Mouse (Mus musculus): Measurements from ENCODE around the gene Gm17651. TPM values are rescaled to one million over a fixed set of nuclear protein-coding genes. Genes with fewer than 3 reads are reported as not detected.
A peak's percentile ranks its signal among the peaks of the same experiment; 100 is the strongest.

Gene Gm17651
- total RNA-seq, 2 experiments from 2014 or later, result not detected

DNA sequence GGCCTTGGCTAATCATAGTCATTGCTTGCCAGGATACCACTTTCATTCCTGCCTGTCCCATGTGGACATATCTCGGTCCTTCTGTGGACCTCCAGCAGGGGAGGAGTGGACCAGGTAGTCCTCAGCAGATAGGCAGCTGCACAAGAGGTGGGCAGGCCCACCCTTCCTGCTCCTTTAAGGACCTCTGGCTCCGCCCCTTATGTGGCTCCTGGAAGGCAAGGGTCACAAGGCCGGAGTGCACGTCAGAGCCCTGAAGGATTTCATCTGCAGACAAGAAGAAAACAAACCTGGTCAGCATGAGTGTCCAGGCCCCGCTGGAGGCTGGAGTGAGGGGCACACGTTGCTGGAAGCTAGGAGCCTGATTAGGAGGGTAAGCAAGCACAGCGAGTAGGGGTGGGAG lies 16.1 kb upstream of the Gm17651 start:
- H3K27ac ChIP-seq, result peak overlapping the region; percentile 46; the same call in 1 of the 2 replicates
- no peak for TF ChIP-seq CTCF (conservative IDR thresholded peaks at IDR 0.05)
- no peak for DNase-seq (ENCODE audit: low spot score in 2 of 2)
- no peak overlapping the region for H3K4me3 ChIP-seq

DNA sequence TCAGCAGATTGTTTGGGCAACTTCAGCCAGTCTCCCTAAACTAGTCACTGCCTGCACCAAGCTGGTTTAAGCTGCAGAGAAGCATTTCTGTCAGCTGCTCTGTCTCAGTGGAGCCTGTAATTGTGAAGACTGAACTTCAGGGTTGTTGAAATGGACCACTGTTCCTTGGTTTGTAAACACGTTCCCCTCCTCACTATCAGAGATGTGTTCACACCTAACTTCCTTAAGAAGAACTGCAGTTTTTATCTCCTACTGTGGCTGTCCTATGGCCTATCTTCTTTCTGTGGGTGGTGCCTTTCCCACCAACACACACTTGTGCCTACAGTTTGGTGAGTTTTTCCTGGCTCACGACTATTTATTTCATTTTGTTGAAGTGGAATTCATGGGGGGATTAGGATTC lies 14.8 kb upstream of the Gm17651 start:
- no peak for DNase-seq (ENCODE audit: low spot score in 2 of 2)
- Histone ChIP-seq H3K4me3 (no peak overlapping the region), H3K27ac (no peak overlapping the region)
- TF ChIP-seq CTCF (conservative IDR thresholded peaks at IDR 0.05), result no peak

DNA sequence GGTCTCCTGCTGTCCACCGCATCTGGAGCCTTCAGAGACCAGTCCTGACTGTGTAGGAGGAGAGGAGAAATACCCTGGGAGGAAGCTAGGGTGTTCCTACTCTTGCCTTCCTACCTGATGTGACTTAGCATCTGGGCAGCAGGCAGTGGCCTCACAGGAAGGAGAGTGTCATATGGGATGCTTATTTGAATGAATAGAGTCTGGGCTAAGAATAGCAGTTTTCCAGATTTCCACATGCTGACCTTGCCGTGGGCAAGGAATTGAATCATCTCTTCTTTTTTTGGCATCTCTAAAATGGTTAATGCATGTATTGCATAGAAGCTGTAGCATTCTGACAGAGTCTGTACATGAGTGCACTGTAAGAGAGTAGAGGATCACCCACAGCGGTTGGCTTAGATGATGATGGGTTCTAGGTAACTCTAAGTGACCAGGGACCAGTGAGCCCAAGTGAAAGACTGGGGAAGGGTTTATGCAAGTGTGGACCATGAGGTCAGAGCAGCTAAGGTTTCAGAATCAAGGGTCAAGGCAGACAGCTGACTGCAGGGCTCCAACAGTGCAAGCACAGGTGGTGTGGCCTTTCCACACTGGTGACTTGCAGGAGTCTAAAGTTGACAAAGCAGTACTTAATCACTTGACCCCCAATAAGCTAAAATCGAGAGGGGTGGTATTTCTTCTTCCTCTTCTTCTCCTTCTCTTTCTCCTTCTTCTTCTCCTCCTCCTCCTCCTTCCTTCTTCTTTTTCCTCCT lies 12.1 kb upstream of the Gm17651 start:
- no peak for DNase-seq (ENCODE audit: low spot score in 2 of 2)
- Histone ChIP-seq H3K4me3 (no peak overlapping the region), H3K27ac (no peak overlapping the region)
- no peak for TF ChIP-seq CTCF (conservative IDR thresholded peaks at IDR 0.05)

DNA sequence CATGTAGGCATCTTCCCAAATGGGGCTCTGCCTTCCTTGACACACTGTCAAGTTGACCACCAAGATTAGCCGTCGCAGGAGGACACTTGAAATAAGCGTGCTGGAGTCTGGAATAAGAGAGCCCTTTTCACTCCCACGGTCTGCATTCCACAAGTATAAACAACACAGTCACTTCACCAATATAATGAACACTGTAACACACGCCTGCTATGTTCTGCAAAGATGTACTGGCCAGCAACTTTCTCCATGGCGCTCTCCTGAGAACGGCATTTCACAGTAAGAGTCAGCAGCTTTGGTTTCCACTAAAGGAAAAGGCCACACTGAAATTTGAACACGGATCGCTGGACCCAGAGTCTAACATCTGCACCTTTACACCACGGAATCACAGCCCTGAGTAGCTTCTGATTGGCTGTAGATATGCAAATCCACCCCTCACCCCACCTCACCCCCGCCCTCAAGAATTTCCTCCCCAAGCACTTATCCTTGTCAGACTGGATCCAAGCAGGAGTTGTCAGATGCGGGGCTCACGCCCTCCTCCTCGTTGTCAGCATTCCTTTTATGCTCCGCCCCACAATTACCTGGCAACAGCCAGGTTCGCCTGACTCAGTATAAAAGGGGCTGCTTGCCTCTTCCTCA lies 9.2 kb upstream of the Gm17651 start:
- TF ChIP-seq CTCF (conservative IDR thresholded peaks at IDR 0.05), result no peak
- H3K27ac ChIP-seq, result no peak overlapping the region
- no peak for DNase-seq (ENCODE audit: low spot score in 2 of 2)
- no peak overlapping the region for H3K4me3 ChIP-seq

DNA sequence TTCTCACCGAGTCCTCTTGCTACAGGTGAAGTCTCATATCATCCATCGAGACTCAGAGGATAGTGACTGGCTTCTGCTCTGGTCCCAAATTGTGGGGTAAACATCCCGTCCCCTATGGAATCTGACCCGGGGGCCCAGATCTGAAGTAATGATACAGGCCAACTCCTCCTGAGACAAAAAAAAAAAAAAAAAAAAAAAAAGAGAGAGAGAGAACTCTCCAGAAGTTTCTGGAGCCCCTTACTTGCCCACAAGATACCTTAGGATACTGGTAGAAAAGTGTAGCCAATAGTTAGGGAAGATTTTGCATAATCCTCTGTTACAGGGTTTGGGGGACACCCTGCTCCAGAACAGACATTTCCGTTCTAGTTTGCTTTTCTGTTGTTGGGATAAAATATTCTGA lies 8.1 kb upstream of the Gm17651 start:
- TF ChIP-seq CTCF (conservative IDR thresholded peaks at IDR 0.05), result no peak
- H3K27ac ChIP-seq, result no peak overlapping the region
- no peak for DNase-seq (ENCODE audit: low spot score in 2 of 2)
- H3K4me3 ChIP-seq, result no peak overlapping the region

DNA sequence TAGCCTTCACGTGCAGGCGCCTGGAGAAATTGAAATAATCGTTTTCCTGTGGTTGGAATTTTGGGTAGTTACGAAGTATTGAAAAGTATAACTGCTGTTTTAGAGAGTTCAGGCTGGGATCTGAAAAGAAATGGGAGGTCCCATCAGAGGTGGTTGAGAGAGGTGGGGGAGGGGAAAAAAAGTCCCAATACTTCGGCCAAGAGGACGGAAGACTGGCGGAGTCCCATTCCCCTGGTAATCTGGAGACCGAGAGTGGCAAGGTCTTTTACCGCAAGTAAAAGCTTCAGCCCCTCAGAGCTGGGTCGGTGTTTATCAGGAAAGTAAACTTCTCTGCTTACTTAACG lies 7.6 kb upstream of the Gm17651 start:
- H3K27ac ChIP-seq, result no peak overlapping the region

DNA sequence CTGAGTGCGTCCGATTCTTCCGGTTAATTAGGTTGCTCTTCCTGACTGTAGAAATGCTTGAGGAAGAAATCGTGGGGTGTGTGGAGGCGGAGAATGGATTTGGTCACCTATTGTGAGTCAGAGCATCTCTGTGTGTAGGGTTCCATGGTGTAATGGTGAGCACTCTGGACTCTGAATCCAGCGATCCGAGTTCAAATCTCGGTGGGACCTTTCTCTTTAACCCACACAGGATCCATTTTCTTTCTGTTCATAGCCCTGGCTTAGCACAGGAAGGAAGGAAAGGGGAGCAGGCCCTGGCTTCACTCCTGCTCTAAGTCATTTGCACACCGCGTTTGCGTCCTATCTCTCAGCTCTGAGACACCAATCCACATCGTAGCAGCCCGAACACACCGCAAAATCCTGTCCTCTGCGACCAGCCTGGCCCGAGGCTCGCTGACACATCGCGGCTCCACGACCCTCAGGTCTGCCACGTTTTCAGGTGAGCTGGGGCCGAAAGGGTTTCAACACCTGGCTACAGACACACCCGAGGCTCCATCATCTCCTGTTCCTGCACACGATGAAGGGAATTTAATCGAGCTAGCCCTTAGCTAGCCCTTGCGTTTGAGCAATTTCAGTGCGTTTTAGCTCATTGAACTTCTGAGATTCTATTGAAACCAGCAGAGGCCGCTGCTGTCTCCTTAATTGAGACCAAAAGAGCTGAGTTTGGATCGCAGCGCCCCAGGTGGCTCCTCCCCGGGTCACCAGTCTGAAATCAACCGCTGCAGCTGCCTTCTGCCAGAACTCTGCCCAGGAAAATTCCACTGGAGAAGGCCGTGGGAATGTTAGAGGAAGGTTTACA lies 7.0 kb upstream of the Gm17651 start:
- H3K27ac ChIP-seq, result peak overlapping the region; percentile 77
- DNase-seq (ENCODE audit: low spot score in 2 of 2), result peak; percentile 70 to 71
- peak overlapping the region; percentile 61 for H3K4me3 ChIP-seq
- TF ChIP-seq CTCF (conservative IDR thresholded peaks at IDR 0.05), result peak; percentile 88

More for the DNA sequence above, 7.6 kb upstream of the Gm17651 start:
- DNase-seq (ENCODE audit: low spot score in 2 of 2), result no peak
- no peak; the same call in 1 of the 2 replicates for TF ChIP-seq CTCF (conservative IDR thresholded peaks at IDR 0.05)
- peak overlapping the region; percentile 61 for H3K4me3 ChIP-seq

DNA sequence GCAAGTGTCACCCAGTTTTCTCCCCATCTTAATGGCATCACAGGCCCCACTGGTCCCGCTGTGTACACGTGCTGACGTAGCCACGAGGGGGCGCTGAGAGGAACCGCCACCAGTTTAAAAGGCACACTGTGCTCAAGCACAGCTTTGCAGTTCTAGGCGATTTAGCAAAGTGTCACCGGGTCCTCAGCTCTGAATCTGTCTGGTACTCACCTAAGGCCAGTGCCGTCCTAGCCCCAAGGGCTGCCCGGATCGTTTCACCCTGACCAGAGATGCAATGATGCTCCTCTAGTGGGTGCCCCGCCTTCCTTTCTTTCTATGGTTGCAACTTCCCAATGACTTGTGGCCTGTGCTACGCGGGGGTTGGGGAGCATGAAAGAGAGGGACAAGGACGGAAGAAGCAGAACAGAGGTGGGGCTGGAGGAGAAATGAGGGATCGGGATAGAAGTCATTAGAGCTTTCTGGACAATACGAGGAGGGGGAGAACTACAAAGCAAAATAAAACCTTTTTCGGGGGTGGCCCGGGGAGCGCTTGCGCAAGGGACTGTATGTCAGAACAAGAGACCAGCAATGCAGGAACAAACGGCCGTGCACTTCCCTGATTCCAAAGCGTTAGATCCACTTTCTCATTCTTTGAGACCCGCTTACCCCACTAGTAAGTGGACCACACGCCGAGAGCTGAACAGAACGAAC lies 6.3 kb upstream of the Gm17651 start:
- Histone ChIP-seq H3K4me3 (peak overlapping the region; percentile 61), H3K27ac (peak overlapping the region; percentile 77)
- peak; percentile 73 to 79 for DNase-seq (ENCODE audit: low spot score in 2 of 2)
- peak; percentile 89 for TF ChIP-seq CTCF (conservative IDR thresholded peaks at IDR 0.05)

DNA sequence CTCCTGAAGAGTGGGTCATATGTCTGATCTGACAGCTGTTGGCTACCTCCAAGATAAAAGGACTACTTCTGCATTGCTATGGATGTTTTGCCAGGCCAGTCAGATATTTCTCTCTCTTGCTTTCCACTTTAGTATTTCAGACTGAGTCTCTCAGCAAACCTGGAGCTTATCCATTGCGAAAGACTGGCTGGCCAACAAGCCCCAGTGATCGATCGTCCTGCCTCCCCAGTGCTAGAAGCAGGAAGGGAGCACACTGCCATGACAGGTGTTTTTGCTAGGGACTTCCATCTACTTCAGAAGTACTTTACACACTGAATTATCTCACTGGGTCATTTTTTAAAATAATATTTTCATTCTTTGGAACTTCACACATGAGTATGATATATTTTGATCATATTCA lies 3.9 kb upstream of the Gm17651 start:
- no peak for TF ChIP-seq CTCF (conservative IDR thresholded peaks at IDR 0.05)
- H3K27ac ChIP-seq, result no peak overlapping the region
- DNase-seq (ENCODE audit: low spot score in 2 of 2), result no peak
- H3K4me3 ChIP-seq, result no peak overlapping the region

DNA sequence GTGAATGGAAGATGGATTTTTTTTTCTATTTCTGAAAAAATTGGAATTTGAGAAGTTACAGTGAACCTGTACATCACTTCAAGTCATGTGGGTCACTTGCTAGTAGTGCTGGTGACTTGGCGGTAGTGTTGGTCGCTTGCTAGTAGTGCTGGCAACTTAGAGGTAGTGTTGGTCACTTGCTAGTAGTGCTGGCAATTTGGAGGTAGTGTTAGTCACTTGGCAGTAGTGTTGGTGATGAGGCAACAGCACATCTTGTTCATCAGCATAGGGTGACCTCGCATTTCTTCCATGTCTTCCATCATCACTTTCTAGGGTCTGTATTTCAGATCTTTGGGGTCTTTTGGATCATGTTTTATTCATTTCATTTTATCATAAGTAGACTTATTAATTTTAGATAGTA lies 1.6 kb upstream of the Gm17651 start:
- no peak for DNase-seq (ENCODE audit: low spot score in 2 of 2)
- Histone ChIP-seq H3K27ac (no peak overlapping the region), H3K4me3 (no peak overlapping the region)
- no peak for TF ChIP-seq CTCF (conservative IDR thresholded peaks at IDR 0.05)

DNA sequence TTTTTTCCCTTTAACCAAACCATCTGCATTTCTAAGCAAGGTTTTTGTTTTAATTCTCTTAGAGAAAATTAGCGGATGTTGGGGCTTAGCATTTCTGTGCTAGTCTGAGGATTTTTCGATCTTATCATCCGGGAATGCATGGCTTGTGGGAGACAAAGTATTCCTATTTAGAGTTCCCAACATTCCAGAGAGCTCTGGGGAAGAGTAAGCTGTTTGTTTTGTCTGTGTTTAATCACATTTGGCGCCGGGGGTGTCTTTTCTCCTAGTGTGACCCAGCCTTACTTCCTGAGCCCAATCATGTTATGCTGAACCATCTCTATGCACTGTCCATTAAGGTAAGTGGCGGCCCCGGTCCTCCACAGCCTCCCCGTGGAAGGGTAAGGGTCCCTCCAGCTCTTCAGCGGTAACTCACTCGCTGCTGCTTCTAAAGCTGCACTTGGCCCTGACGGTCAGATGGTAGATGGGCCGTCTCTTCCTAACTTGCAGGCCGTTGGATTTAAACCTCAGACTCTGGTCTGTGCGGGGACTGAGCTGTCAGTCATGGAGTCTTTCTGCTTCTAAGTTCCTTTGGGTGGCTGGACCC lies 7.3 kb downstream of the Gm17651 start:
- no peak for DNase-seq (ENCODE audit: low spot score in 2 of 2)
- TF ChIP-seq CTCF (conservative IDR thresholded peaks at IDR 0.05), result no peak
- Histone ChIP-seq H3K4me3 (no peak overlapping the region), H3K27ac (no peak overlapping the region)

DNA sequence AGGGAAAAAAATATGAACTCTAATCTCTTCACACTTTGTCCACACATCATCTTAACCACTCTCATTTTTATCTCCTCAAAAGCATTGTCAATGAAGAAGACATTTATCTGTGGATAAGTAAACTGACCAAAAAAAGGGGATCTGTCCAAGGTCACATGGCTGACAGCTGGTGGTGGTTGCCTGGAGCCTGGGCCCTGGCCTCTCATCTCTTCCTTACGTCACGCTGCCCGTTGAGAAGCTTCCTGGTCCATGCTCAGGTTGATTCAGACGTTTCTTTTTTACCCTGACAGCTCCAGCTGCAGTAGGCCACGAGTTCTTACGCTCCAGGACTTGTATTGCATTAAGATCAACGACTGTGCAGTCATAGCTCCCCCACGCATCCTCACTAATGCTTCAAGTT lies 8.3 kb downstream of the Gm17651 start:
- H3K27ac ChIP-seq, result no peak overlapping the region
- no peak for TF ChIP-seq CTCF (conservative IDR thresholded peaks at IDR 0.05)
- DNase-seq (ENCODE audit: low spot score in 2 of 2), result no peak
- H3K4me3 ChIP-seq, result no peak overlapping the region

Data from layer of hippocampus, adult 2 months (tissue).